Mouse (Mus musculus) 3T3-L1 (cell line): ENCODE measurements around the gene Klhl18.
"Not testable (repeated sequence)": the region's sequence is repeated elsewhere in the genome, so short reads cannot be mapped to it uniquely, and the experiment has no call there.

ENCODE experiments used
- DNase-seq: peaks from one replicate; pipeline ENCODE4 v3.0.0-alpha.2; 2015; ENCODE audit warnings: low read depth, low spot score

The Klhl18 gene

DNA sequence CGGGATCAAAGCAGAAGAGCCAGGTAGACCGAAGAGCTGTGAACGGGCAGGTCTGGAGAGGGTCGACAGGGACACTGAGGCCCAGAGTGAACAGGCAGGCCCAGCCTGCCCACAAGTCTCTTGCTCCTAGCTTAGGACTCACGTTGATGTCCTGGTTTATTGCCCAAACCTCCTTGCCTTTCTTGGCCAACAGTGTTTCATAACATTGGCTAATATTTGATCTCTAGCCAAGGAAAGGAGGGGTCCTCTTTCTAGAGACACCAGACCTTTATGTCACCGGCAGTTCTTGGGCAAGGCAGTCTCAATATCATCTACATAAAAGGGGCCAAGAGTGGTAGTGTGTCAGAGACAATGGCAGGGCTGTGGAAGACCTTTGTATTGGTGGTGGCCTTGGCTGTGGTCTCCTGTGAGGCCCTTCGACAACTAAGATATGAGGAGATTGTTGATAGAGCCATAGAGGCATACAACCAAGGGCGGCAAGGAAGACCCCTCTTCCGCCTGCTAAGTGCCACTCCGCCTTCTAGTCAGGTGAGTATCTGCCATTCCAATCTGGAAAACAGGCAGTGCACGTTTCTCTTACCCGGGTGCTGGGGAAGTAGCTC lies 56.9 kb downstream of the Klhl18 start, which contains the start of gene Ngp:
Gene Ngp, plus strand, starts transcription at position 237 of the 602 bp plus-strand sequence.
- no peak for DNase-seq

DNA sequence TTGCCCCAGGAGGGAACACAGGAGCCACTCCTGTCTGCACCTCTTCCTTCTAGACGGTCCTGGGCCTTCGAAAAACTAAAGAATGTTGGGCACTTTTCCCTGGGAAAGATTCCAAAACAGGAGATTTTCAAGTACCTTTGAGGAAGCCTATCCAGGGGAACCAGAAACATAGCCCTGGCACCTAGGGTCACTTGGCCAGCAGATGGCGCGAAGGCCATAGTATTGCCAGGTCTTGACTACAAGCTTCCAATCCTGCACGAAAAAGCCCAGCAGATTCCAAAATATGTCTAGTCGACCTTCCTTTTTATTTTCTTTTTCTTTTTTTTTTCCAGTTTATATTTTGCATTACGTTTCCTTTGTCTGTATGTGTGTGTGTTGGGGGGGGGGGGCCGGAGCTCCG lies 62.7 kb downstream of the Klhl18 start:
- DNase-seq: peak; percentile 78

DNA sequence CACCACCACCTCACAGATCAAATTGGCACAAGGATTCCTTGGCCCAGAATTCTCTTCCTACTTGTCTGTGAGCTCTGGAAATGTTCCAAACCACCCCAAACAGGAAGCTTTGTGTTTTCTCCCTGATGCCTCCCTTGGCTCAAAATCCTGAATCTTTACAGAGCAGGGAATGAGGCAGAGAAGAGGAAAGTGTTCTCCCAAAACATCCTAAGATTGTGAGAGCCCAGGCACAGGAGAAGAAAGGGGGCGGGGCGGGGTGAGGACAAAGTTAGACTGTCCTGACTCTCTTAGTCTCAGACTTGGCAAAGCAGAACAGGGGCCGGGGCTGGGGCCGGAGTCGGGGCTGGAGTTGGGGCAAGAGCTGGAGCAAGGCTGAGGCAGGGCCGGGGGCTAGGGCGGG lies 63.6 kb downstream of the Klhl18 start:
- DNase-seq: peak; percentile 53

GRCm38 (mm10) chr9:110410908-110411887 lies 65.3 kb downstream of the Klhl18 start:
- DNase-seq: peak; percentile 97

DNA sequence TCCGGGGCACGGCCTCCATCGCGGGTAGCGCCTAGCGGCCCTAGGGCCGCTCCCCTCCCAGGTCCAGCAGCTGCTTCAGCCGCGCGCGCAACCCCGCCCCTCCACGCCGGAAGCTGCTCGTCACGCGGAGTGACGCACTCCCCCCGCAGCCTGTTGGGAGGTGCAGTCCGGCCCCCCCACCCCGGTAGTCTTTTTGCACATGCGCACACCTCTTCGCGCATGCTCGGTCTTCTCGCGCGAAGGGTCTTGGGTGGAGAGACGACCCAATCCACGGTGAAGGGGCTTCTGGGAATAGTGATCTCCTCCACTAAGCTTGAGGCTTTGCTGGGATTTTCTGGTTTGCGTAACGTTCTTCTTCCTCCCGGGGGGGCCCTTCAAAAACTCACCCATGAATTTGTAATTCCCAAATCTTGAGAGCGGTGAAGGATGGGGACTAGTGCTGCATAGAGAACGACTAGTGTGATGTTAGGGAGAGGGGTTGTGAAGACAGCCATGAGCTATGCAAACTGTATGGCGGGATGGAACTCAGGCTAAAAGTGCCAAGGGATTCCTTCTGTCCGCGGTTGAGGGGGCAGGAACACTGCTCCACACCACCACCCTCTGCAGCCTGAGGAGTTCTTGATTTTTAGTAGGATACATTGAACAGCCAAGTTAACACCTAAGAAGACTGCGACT lies 68.3 kb downstream of the Klhl18 start, which contains the start of gene Ptpn23:
Gene Ptpn23, minus strand, starts transcription at position 115 of the 675 bp plus-strand sequence.
- DNase-seq: peak; percentile 95

- DNase-seq: peak; percentile 67
Measured at GRCm38 (mm10) chr9:110407311-110408098, 69.0 kb downstream of the Klhl18 start.

DNA sequence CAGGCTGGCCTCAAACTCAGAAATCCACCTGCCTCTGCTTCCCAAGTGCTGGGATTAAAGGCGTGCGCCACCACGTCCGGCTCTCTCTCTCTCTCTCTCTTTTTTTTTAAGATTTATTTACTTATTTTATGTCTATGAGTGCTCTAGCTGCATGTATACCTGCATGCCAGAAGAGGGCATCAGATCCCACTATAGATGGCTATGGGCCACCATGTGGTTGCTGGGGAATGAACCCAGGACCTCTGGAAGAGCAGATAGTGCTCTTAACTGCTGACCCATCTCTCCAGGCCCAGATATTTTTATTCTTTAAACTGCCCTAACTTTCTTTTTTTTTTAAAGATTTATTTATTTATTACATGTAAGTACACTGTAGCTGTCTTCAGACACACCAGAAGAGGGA lies 73.3 kb downstream of the Klhl18 start:
- DNase-seq: peak; percentile 33

- DNase-seq: no peak
Measured at GRCm38 (mm10) chr9:110402731-110403130, 73.8 kb downstream of the Klhl18 start.

GRCm38 (mm10) chr9:110400650-110401049 lies 75.8 kb downstream of the Klhl18 start:
- DNase-seq: no peak

- no peak for DNase-seq
Measured at GRCm38 (mm10) chr9:110393295-110393694, 83.2 kb downstream of the Klhl18 start.

DNA sequence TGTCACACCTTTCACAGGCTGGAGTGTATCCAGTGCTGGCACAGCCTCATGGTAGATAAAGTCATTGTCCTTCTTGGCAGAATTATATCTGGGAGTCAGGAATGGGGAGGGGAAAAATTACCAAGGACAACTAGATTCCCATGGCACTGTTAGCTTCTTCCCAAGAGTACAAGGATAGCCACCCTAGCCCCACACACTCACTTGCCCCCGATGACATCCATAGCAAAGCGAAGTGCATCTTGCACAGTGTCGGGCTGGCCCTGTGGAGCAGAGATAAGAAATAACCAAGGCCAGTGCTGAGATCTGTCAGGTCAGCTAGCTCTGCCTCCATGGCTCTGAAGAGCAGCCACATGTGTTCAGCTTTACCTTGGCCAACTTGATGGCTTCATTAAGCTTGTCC lies 85.7 kb downstream of the Klhl18 start:
- DNase-seq: no peak

DNA sequence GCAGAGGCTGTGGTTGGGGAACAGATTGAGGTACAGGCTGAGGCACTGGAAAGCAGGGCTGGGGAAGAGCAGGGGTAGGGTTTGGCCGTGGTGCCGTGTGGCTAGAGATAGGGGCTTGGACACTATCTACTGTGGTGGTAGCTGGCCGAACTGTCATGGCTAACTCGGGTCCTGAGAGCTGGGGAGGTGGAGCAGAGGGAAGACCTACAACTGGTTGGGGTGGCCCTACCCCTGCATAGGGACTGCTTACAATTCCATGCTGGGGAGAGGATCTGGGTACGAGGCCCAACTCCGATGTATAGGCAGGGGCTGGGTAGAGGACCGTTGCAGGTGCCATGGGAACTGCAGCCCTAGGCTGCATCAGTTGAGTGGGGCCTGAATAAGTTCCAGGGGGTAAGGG lies 88.5 kb downstream of the Klhl18 start:
- DNase-seq: no peak

DNA sequence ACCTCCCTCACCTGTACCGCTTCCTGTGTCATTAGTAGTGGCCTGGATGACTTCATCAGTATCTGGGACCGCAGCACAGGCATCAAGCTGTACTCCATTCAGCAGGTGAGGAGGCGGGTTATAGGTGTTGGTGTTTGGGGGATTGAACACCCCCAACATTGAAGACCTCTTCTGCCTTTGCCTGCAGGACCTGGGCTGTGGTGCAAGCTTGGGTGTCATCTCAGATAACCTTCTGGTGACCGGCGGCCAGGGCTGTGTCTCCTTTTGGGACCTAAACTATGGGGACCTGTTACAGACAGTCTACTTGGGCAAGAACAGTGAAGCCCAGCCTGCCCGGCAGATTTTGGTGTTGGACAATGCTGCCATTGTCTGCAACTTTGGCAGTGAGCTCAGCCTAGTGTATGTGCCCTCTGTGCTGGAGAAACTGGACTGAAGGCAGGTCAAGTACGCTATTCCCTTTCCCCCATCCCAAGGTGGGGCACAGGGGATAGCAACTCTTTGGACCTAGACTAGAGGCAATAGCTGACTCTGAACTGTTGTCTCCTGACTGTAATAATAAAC lies 92.0 kb downstream of the Klhl18 start:
- peak; percentile 9 for DNase-seq

GRCm38 (mm10) chr9:110381292-110381691 lies 95.2 kb downstream of the Klhl18 start:
- no peak for DNase-seq

DNA sequence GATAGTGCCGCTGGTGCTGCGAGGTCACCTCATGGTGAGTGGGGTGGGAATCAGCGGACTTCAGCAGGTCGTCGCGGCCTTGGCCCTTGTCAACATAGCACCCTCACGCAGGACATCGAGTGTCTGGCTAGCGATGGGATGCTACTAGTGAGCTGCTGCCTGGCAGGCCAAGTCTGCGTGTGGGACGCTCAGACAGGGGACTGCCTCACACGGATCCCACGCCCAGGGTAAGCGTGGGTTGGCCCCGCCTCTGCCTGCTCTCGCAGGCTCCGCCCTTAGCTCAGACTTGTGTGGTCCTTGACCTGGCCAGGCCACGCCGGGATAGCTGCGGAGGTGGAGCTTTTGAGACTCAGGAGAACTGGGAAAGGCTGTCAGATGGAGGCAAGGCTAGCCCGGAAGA lies 95.8 kb downstream of the Klhl18 start:
- no peak for DNase-seq

GRCm38 (mm10) chr9:110379361-110379760 lies 97.1 kb downstream of the Klhl18 start:
- DNase-seq: no peak

GRCm38 (mm10) chr9:110377655-110378054 lies 98.8 kb downstream of the Klhl18 start:
- DNase-seq: not testable (repeated sequence)
